Mouse (Mus musculus): Measurements from ENCODE around the gene Ppie. TPM values are rescaled to one million over a fixed set of nuclear protein-coding genes. Genes with fewer than 3 reads are reported as not detected.
"Not testable (repeated sequence)": the region's sequence is repeated elsewhere in the genome, so short reads cannot be mapped to it uniquely, and the experiment has no call there.

Ppie gene
- total RNA-seq (2022) = 10 to 100 TPM; 18.7 to 23.7 (median 19.9) TPM

- DNase-seq (ENCODE audit: low spot score in 2 of 2) = peak; percentile 43 to 55
These were observed at the start of gene Ppie for GRCm38 (mm10) chr4:123139513-123140154. TSS of gene Ppie (minus strand) at chr4:123139951.

GRCm38 (mm10) chr4:123184816-123185215 is 45.1 kb upstream of the Ppie start:
- no peak for DNase-seq (ENCODE audit: low spot score in 2 of 2)

GRCm38 (mm10) chr4:123183239-123184056 is 43.7 kb upstream of the Ppie start:
- DNase-seq (ENCODE audit: low spot score in 2 of 2) = peak; percentile 20 to 48

GRCm38 (mm10) chr4:123182328-123183238 is 42.8 kb upstream of the Ppie start, which contains the start of gene Hpcal4:
TSS of gene Hpcal4 (plus strand) at chr4:123183227.
- DNase-seq (ENCODE audit: low spot score in 2 of 2) = no peak

GRCm38 (mm10) chr4:123171811-123172210 is 32.1 kb upstream of the Ppie start:
- DNase-seq (ENCODE audit: low spot score in 2 of 2) = no peak

GRCm38 (mm10) chr4:123164157-123164556 is 24.4 kb upstream of the Ppie start:
- no peak for DNase-seq (ENCODE audit: low spot score in 2 of 2)

GRCm38 (mm10) chr4:123162305-123162917 is 22.7 kb upstream of the Ppie start:
- DNase-seq (ENCODE audit: low spot score in 2 of 2) = no peak

- not testable (repeated sequence) for DNase-seq (ENCODE audit: low spot score in 2 of 2)
These were observed 21.5 kb upstream of the Ppie start for GRCm38 (mm10) chr4:123161251-123161650.

GRCm38 (mm10) chr4:123160571-123160970 is 20.8 kb upstream of the Ppie start:
- no peak for DNase-seq (ENCODE audit: low spot score in 2 of 2)

GRCm38 (mm10) chr4:123155840-123156239 is 16.1 kb upstream of the Ppie start:
- DNase-seq (ENCODE audit: low spot score in 2 of 2) = no peak

GRCm38 (mm10) chr4:123155427-123155826 is 15.7 kb upstream of the Ppie start:
- DNase-seq (ENCODE audit: low spot score in 2 of 2) = no peak

GRCm38 (mm10) chr4:123155004-123155403 is 15.3 kb upstream of the Ppie start:
- DNase-seq (ENCODE audit: low spot score in 2 of 2) = no peak

GRCm38 (mm10) chr4:123152976-123153375 is 13.2 kb upstream of the Ppie start:
- DNase-seq (ENCODE audit: low spot score in 2 of 2) = no peak

- DNase-seq (ENCODE audit: low spot score in 2 of 2) = no peak
These were observed 12.3 kb upstream of the Ppie start for GRCm38 (mm10) chr4:123152003-123152402.

- DNase-seq (ENCODE audit: low spot score in 2 of 2) = no peak
These were observed 7.8 kb upstream of the Ppie start for GRCm38 (mm10) chr4:123147446-123148150.

GRCm38 (mm10) chr4:123137551-123137950 is 2.2 kb downstream of the Ppie start:
- no peak for DNase-seq (ENCODE audit: low spot score in 2 of 2)

GRCm38 (mm10) chr4:123127051-123127450 is 12.7 kb downstream of the Ppie start:
- DNase-seq (ENCODE audit: low spot score in 2 of 2) = no peak

- DNase-seq (ENCODE audit: low spot score in 2 of 2) = no peak
These were observed 13.1 kb downstream of the Ppie start for GRCm38 (mm10) chr4:123126626-123127025.

GRCm38 (mm10) chr4:123121286-123121685 is 18.5 kb downstream of the Ppie start:
- DNase-seq (ENCODE audit: low spot score in 2 of 2) = no peak

GRCm38 (mm10) chr4:123116640-123117039 is 23.1 kb downstream of the Ppie start:
- DNase-seq (ENCODE audit: low spot score in 2 of 2) = not testable (repeated sequence)

Data from gastrocnemius, adult 8-10 months (tissue).